ENCODE assay signal across 30 mouse cellular contexts in genomic region chr2:121658123-121658767, GRCm38 (mm10).
DNase-seq lines count a peak whose midpoint lies in the region; ATAC-seq and TF ChIP-seq lines count a peak whose summit lies in the region.
"Had no signal": no experiment of that assay in that cellular context is flagged by ENCODE, and none has a peak within 500 bp of the region (broad histone marks: within the 10 kb centered on the region; RNA-seq: fewer than 3 reads in every experiment).

No protein-coding gene starts in this region.

- no peak for DNase-seq in liver, embryonic 11.5 days (ENCODE audit: low spot score)
- DNase-seq in liver = no peak
- peak; percentile 64 for DNase-seq in c-Kit-positive CD71-positive TER-119-positive erythroid progenitor cells, embryonic 14.5 days (ENCODE audit: low spot score)
- peak; percentile 28 for DNase-seq in liver, embryonic 13.5 days
- DNase-seq in kidney, adult 9 months = no peak
- DNase-seq in kidney, postnatal 14 days = no peak
- no peak for DNase-seq in left cerebral cortex, adult 2 months (ENCODE audit: extremely low spot score in 1 of 2, low spot score in 2 of 2)
- DNase-seq: adrenal gland, postnatal 36 days; cerebellum, adult 11-12 months; cerebellum, postnatal 10 days; gastrocnemius, postnatal 14 days; heart, postnatal 4 days; kidney, adult 8-10 months; lung, adult 18-20 months; lung, postnatal 10 days; retina, postnatal 1 day; right cerebral cortex, postnatal 14 days; thymus, adult 18-20 months; thymus, postnatal 25 days had no signal

- intact Hi-C loops in left cerebral cortex, adult 2 months (cut with DNase I) = no loop called here

- no peaks in the 10 kb centered on the region for H3K36me3 ChIP-seq in liver, embryonic 11.5 days (ENCODE audit: control insufficient read depth, insufficient read depth, low read length)
- no peaks in the 10 kb centered on the region for H3K36me3 ChIP-seq in liver, embryonic 13.5 days
- H3K36me3 ChIP-seq: embryonic facial prominence, embryonic 13.5 days; hindbrain, embryonic 13.5 days; limb, embryonic 12.5 days; midbrain, embryonic 10.5 days; midbrain, embryonic 15.5 days; neural tube, embryonic 15.5 days had no signal

- no peak overlapping the region for H3K4me2 ChIP-seq in liver, embryonic 11.5 days
- peak overlapping the region; percentile 17; the same call in 1 of the 2 replicates for H3K4me2 ChIP-seq in liver, embryonic 13.5 days
- H3K4me2 ChIP-seq: embryonic facial prominence, embryonic 13.5 days; heart, embryonic 11.5 days; hindbrain, embryonic 13.5 days; limb, embryonic 12.5 days; midbrain, embryonic 15.5 days; neural tube, embryonic 15.5 days had no signal

- no peak overlapping the region for H3K4me3 ChIP-seq in liver, embryonic 11.5 days (ENCODE audit: low read depth, low read length)
- no peak overlapping the region for H3K4me3 ChIP-seq in liver, embryonic 13.5 days (replicated peaks)
- H3K4me3 ChIP-seq in left cerebral cortex, adult 2 months = no peak overlapping the region
- H3K4me3 ChIP-seq: embryonic facial prominence, embryonic 13.5 days; hindbrain, embryonic 13.5 days; limb, embryonic 12.5 days; midbrain, embryonic 10.5 days; midbrain, embryonic 15.5 days; neural tube, embryonic 15.5 days had no signal

- H3K27ac ChIP-seq in liver, embryonic 11.5 days (ENCODE audit: low read depth, low read length) = no peak overlapping the region
- H3K27ac ChIP-seq in liver, embryonic 13.5 days = peak overlapping the region; percentile 86
- H3K27ac ChIP-seq in left cerebral cortex, adult 2 months = no peak overlapping the region
- H3K27ac ChIP-seq: embryonic facial prominence, embryonic 13.5 days; hindbrain, embryonic 13.5 days; limb, embryonic 12.5 days; macrophage; midbrain, embryonic 10.5 days; midbrain, embryonic 15.5 days; neural tube, embryonic 15.5 days had no signal

- H3K9me3 ChIP-seq in liver, embryonic 11.5 days (ENCODE audit: control insufficient read depth, low read length) = no peaks in the 10 kb centered on the region
- no peaks in the 10 kb centered on the region for H3K9me3 ChIP-seq in liver, embryonic 13.5 days (replicated peaks)
- H3K9me3 ChIP-seq: embryonic facial prominence, embryonic 13.5 days; hindbrain, embryonic 13.5 days; limb, embryonic 12.5 days; midbrain, embryonic 10.5 days; midbrain, embryonic 15.5 days; neural tube, embryonic 15.5 days had no signal

- no peak overlapping the region for H3K9ac ChIP-seq in liver, embryonic 11.5 days (ENCODE audit: low read depth, low read length)
- no peak overlapping the region for H3K9ac ChIP-seq in liver, embryonic 13.5 days
- H3K9ac ChIP-seq: embryonic facial prominence, embryonic 13.5 days; hindbrain, embryonic 13.5 days; limb, embryonic 12.5 days; midbrain, embryonic 15.5 days; neural tube, embryonic 15.5 days had no signal

- H3K4me1 ChIP-seq in liver, embryonic 11.5 days (replicated peaks; ENCODE audit: control insufficient read depth, insufficient read depth, low read length) = no peaks in the 10 kb centered on the region
- H3K4me1 ChIP-seq in liver, embryonic 13.5 days (replicated peaks) = peaks cover 21% of the 10 kb centered on the region

- no peak for TF ChIP-seq CTCF in left cerebral cortex, adult 2 months (IDR thresholded peaks at IDR 0.05)

- H3K27me3 ChIP-seq in liver, embryonic 11.5 days (replicated peaks; ENCODE audit: control insufficient read depth, insufficient read depth, low read length) = no peaks in the 10 kb centered on the region
- no peaks in the 10 kb centered on the region for H3K27me3 ChIP-seq in liver, embryonic 13.5 days
- H3K27me3 ChIP-seq: embryonic facial prominence, embryonic 13.5 days; hindbrain, embryonic 13.5 days; limb, embryonic 12.5 days; midbrain, embryonic 15.5 days; neural tube, embryonic 15.5 days had no signal

- WGBS in liver, embryonic 11.5 days = 70% methylated on average over 5 of the region's 5 CpGs
- 45% methylated on average over 5 of the region's 5 CpGs for WGBS in liver, embryonic 13.5 days (ENCODE audit: insufficient replicate concordance)

- peak; percentile 49 for ATAC-seq in liver, embryonic 11.5 days (replicated peaks; ENCODE audit: low FRiP score)
- peak; percentile 89 for ATAC-seq in liver, embryonic 13.5 days (ENCODE audit: low read depth)
- 0 out of 2 replicates have a peak, but pooled peaks have one; percentile 42 for ATAC-seq in megakaryocyte progenitor cell, adult 5-6 weeks (replicated peaks; ENCODE audit: poor library complexity)
- ATAC-seq: forebrain, embryonic 14.5 days; intestine, embryonic 16.5 days; midbrain, embryonic 15.5 days had no signal

Comparison
In these comparisons a context has a peak if more than half of its experiments do, and no peak if none do; other contexts are left out.
1. DNase-seq: peak in c-Kit-positive CD71-positive TER-119-positive erythroid progenitor cells, embryonic 14.5 days (single experiment) and liver, embryonic 13.5 days (single experiment); none in liver, embryonic 11.5 days (single experiment), liver (single experiment), kidney, adult 9 months (single experiment), kidney, postnatal 14 days (single experiment) and left cerebral cortex, adult 2 months (0 of 2).
2. Peak in every context shown above with its lines, with median percentiles within 50 percentile points of each other: ATAC-seq.